Mouse (Mus musculus) retina, embryonic 14.5 days (tissue): ENCODE measurements around the gene Slc25a19.

Experiments used
- DNase-seq: peaks from one replicate; pipeline ENCODE4 v3.0.0-alpha.2; 2015; ENCODE audit warnings: low spot score

Gene Slc25a19

GRCm38 (mm10) chr11:115595209-115595608 lies 32.9 kb downstream of the Slc25a19 start:
- DNase-seq, result peak; percentile 36

GRCm38 (mm10) chr11:115590526-115591075 lies 37.5 kb downstream of the Slc25a19 start:
- no peak for DNase-seq

- DNase-seq, result no peak
Measured at GRCm38 (mm10) chr11:115587984-115588383, 40.1 kb downstream of the Slc25a19 start.

- DNase-seq, result no peak
Measured at GRCm38 (mm10) chr11:115586403-115586802, 41.7 kb downstream of the Slc25a19 start.

- no peak for DNase-seq
Measured at GRCm38 (mm10) chr11:115585573-115586100, 42.5 kb downstream of the Slc25a19 start.

- DNase-seq, result no peak
Measured at GRCm38 (mm10) chr11:115584376-115585073, 43.6 kb downstream of the Slc25a19 start.

GRCm38 (mm10) chr11:115582913-115583606 lies 45.0 kb downstream of the Slc25a19 start:
- no peak for DNase-seq

GRCm38 (mm10) chr11:115579080-115579479 lies 49.0 kb downstream of the Slc25a19 start:
- DNase-seq, result no peak

- no peak for DNase-seq
Measured at GRCm38 (mm10) chr11:115564961-115565360, 63.1 kb downstream of the Slc25a19 start.
